Mouse (Mus musculus) c-Kit-positive CD71-positive TER-119-positive erythroid progenitor cells, embryonic 14.5 days (primary cell): ENCODE measurements around the gene Ddx1.
A peak's percentile ranks its signal among the peaks of the same experiment; 100 is the strongest.

Source experiments
- DNase-seq: peaks from one replicate; pipeline ENCODE4 v3.0.0-alpha.2; 2013; ENCODE audit warnings: low spot score

Gene Ddx1

DNA sequence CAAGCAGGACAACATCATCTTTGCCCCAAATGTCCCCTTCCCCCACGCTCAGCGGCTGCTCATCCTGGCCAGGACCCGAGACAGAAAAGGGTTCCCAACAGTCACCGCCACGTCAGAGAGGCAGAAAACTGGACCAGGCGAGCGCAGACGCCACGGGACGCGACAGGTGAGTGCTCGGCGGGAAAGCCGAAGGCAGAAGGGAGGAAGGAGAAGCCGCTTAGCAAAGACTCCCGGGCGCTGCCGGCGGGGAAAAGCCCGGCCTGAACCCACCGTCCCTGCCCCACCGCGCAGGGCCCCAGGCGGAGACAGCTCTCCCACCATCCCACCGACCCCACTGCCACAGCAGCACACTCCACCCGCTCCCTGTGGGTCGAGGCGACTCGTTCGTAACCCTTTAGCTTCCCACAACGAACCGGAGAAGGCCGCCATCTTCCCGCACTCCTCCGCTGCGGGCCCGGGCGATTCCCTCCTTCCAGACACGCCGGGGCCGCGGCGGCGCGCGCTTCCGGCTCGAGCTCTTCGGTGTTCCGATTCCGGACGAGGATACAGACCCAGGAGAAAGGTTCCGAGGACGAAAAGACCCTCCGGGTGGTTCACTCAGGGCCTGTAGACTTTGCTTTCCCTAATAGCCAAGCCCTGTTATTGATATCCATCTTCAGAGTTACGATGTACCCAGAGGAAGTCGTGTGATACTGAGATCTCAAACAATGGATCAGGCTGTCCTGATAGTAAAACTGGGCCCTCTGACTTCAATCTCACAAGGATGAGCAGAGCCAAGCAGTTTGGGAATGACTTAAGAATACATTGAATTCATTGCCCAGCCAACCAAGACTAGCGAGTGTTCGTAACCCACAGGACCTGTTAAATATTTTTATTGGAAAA is at the start of gene Ddx1:
Gene Ddx1, minus strand, starts transcription at position 523 of the 882 bp plus-strand sequence.
- DNase-seq: peak; percentile 82

DNA sequence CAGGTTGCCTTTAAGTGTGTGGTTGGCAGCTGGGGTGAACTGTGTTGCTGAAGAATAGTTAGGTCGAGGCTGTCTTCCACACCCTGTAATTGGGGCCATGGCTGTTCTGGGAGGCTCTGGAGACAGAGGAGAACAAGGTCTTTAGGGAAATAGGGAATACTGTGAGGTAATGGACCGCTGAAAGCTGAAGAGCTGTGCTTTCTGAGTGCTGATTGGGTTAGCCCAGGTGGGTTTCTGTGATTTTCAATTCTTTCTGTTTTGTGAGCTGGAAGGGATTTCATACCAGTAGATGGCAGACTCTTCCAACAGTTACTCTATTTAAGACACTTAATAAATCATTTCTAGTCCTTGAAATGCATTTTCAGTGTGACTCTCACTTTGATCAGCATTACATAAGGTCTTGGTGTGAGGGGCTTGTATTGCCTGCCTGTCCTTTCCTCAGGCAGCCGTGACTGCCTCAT is 44.4 kb upstream of the Ddx1 start:
- DNase-seq: no peak

GRCm38 (mm10) chr12:13291453-13291852 is 42.4 kb upstream of the Ddx1 start:
- no peak for DNase-seq

- DNase-seq: peak; percentile 34
Measured at GRCm38 (mm10) chr12:13269570-13270390, 20.8 kb upstream of the Ddx1 start.

DNA sequence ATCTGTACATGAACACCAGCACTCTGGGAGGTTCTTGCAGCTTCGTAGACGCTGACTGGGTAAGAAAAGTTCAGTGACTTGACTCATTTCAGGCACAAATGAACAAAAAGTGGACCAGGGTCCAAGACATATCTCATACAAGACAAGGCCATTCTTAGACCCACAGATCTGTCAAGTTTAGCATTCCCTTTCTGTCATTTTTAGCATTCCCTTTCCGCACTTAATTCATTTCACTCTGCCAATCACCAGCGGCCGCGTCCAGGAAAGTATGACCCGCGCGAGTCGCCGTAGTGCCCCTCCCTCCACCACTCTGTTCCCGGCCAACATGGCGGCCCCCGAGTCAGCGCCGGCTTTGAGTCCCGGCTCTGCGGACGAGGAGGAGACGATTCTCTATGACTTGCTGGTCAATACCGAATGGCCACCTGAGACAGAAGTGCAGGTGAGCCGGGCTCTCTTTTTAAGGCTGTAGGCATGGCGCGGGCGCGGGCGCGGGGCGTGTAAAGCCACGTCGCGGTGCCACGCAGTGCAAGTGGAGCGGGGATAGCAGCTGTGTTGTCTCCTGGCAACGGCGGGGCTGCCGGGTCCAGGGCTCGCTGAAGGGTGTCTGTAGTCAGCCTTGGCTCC is 19.9 kb upstream of the Ddx1 start, which contains the start of gene Nbas:
Gene Nbas, plus strand, starts transcription at position 308 of the 624 bp plus-strand sequence.
- peak; percentile 74 for DNase-seq

- DNase-seq: no peak
Measured at GRCm38 (mm10) chr12:13268412-13268811, 19.4 kb upstream of the Ddx1 start.

GRCm38 (mm10) chr12:13255701-13256100 is 6.7 kb upstream of the Ddx1 start:
- no peak for DNase-seq

GRCm38 (mm10) chr12:13255068-13255467 is 6.1 kb upstream of the Ddx1 start:
- DNase-seq: no peak

GRCm38 (mm10) chr12:13249573-13249919 is 533 bp upstream of the Ddx1 start:
- DNase-seq: no peak

DNA sequence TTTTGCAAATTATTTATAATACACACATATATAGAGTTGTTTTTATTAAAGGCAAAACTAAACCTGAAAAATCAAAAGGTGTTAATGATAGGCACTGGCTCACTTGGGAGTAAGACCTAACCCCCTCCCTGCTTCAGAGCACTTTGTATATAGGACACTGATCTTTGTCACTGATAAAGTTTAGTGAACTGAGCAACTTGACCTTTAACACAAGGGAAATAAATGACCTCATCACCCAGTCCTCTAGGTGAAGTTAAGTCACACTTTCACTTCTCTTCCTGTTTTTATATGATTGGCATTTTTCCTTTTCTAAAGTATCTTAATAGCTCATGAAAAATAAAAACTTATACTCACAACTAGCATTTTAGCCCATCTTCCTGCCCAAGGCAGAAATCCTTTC is 6.6 kb downstream of the Ddx1 start:
- no peak for DNase-seq

GRCm38 (mm10) chr12:13218101-13218514 is 30.9 kb downstream of the Ddx1 start:
- DNase-seq: no peak

- no peak for DNase-seq
Measured at GRCm38 (mm10) chr12:13217568-13217967, 31.4 kb downstream of the Ddx1 start.

DNA sequence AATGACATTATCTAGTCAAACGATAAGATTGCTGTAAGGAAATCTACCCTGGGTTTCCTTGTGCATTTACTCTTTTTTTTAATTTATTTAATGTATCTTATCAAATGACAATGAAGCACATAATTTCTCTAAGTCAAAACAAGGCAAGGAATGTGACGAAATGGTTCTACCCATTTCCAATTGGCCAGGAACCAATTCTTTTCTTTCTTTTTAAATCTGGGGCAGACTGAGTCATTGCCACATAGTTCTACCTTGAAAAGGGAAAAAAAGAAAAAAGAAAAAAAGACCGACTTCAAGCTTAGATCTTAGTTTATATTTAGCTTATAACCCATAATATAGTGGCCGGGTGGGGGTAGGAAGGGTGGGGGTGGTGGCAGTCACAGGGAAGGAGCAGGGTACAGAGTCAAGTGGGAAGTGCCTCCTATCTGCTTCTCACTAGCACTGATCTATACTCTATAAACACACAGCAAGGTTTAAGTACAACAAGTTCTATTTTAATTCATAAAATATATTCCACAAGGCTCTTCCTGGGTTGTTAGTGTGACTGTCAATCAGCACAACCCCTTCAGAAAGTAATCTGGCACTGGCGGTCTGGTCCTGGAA is 32.4 kb downstream of the Ddx1 start:
- DNase-seq: no peak

DNA sequence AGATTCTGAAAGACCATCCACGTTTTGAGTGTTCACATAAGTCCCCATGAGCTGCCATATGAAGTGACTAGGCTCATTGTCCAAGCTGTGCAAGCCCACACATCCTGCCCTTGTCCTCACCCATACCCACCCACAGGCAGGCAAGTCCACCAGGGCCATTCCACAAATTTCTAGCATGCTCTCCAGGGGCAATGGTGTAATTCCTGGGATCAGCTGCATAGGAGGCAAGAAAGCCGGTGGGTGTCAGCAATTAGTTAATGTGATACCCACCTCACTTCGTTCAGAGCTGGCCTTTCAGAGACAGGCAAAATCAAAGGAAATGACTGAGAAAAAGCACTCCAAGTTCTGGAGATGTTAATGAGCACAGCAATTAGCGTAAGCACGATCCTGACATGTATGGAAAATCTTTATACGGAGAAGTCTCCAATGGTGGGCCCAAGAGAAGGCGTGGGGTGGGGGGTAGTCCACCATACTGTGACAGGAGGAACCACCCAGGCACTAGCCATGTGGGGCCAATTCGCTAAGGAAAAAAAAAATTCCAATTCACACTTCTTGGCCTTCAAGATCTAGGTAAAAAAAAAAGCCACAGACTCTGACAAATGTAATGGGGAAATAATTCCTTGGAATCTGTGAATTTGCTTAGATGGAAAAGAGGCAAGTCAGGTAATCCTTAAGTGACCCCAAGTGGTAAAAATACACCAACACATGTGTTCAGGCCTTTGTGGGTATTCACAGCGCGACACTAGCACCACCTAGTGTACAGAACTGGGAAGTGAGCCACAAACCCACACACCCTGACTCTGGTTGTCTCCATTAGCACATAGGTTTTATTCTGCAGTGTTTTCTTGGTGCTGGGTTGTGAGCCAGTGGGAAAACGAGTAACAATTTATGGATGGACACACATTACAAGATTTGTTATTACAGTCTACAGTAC is 34.4 kb downstream of the Ddx1 start:
- peak; percentile 69 for DNase-seq

GRCm38 (mm10) chr12:13211746-13212482 is 37.1 kb downstream of the Ddx1 start:
- DNase-seq: no peak

DNA sequence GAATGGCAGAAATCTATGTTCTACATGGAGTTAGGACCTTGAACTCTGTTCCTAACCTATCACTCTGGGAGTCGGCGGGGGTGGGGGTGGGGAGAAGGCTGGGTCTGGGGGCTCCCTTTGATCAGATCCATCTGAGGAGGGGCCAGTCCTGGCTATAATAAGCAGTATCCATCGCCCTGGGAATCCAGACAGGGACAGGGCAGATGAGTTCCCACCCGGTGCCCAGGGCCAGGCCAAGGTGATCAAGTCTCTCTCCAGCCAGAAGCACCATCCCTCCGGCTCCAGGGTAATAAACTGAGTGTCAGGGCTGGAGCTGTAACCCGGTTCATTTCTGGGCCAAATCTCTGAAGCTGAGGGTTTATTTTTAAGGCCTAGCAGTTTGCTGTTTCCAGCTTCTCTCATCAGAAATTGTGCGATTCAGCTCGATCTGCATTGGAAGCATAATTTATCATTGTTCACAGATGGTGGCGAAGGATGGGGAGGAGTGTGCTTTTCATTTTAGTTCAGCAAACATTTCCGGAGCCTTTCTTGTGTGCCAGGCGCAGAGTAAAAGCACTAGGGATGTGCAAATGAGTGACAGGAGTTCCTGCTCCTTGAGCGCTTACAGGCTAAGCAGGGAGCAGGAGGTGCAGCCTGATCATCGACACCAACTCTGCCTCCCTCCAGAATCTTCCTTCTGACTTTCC is 39.2 kb downstream of the Ddx1 start:
- no peak for DNase-seq

DNA sequence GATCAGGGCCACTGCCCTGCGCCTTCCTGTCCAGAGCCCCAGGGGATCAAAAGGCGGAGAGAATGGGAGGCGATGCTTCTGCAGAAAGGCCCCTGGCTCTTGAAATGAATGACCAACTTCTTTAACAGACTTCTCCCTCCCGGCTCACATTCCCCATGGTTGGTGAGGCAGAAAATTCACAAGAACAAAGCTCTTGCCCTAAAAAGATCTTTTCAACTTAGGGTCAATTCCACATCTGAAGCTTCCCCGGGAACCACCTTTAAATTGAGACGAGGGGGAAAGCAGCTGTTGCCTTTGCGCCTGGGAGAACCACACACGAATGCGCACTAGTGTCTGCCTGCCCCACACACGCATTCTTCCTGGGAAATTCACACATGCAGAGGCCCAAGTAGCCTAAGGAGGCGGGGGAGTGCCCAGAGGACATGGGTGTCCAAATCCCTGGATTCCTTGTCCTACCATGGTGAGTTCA is 40.0 kb downstream of the Ddx1 start:
- no peak for DNase-seq

DNA sequence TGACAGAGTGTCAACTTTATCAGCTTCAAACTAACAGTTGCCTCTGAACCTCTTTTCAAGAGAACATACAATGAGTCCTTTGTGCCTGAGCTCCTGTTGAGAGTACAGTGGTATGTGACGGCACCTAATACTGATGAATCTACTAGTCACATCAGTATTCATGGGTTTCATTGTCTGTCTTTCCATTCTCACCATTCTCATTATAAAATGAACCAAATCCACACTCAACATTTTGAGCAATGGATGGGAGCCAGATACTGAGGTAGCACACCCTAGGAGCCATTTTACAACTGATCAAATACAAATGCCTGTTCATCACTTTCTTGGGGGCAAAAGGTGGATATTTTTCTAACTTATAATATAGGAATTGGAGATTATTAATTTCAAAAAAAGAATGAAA is 40.5 kb downstream of the Ddx1 start:
- no peak for DNase-seq

GRCm38 (mm10) chr12:13207099-13207498 is 41.9 kb downstream of the Ddx1 start:
- no peak for DNase-seq
